Mouse (Mus musculus) liver, embryonic 16.5 days (tissue): ENCODE results near the gene Ush1c. TPM values are rescaled to one million over a fixed set of nuclear protein-coding genes. Genes with fewer than 3 reads are reported as not detected.

Experiments used
- ATAC-seq: fragments of 200-750 bp; cut with Nextera tagmentation; 2 replicates; pipeline ENCODE4 v1.8.0; 2017; ENCODE audit warnings: low read depth, mild to moderate bottlenecking, moderate number of reproducible peaks, moderate library complexity
- H3K27ac ChIP-seq: fragments of 300-500 bp; sonication (generic); 2 replicates; pipeline ENCODE4 v1.5.1; 2014; ENCODE audit warnings: mild to moderate bottlenecking, low read length
- H3K27me3 ChIP-seq: fragments of 300-500 bp; sonication (generic); 2 replicates; pipeline ENCODE4 v1.6.1; 2014; ENCODE audit warnings: low read depth, low read length, mixed read lengths; ENCODE audit not compliant: control insufficient read depth, insufficient read depth
- H3K36me3 ChIP-seq: fragments of 300-500 bp; sonication (generic); 2 replicates; pipeline ENCODE4 v1.6.1; 2014; ENCODE audit warnings: mild to moderate bottlenecking; ENCODE audit not compliant: control insufficient read depth, insufficient read depth
- H3K4me1 ChIP-seq: fragments of 300-500 bp; sonication (generic); 2 replicates; pipeline ENCODE4 v1.6.1; 2014; ENCODE audit warnings: low read depth, low read length, mixed read lengths; ENCODE audit not compliant: control insufficient read depth
- H3K4me2 ChIP-seq: fragments of 300-500 bp; sonication (generic); 2 replicates; pipeline ENCODE4 v1.6.1; 2014; ENCODE audit warnings: low read depth, low read length, mixed read lengths
- H3K4me3 ChIP-seq: fragments of 300-500 bp; sonication (generic); 2 replicates; pipeline ENCODE4 v1.5.1; 2014; ENCODE audit warnings: low read depth, mild to moderate bottlenecking, low read length
- H3K9ac ChIP-seq: fragments of 300-500 bp; sonication (generic); 2 replicates; pipeline ENCODE4 v1.6.1; 2014; ENCODE audit warnings: low read depth, low read length
- H3K9me3 ChIP-seq: fragments of 300-500 bp; sonication (generic); replicated peaks from 2 replicates; pipeline ENCODE4 v1.6.1; 2016; ENCODE audit warnings: low read length; ENCODE audit not compliant: control insufficient read depth
- WGBS: fragments of 180-500 bp; shearing (Covaris S2); extraction: QIAGEN DNeasy Blood & Tissue Kit; methylation state at CpG from one replicate; pipeline ENCODE4 v1.1.7; 2014; ENCODE audit not compliant: insufficient replicate concordance; 5-methylcytosine and 5-hydroxymethylcytosine counted together
- polyA plus RNA-seq: library from polyadenylated mRNA; unstranded; fragments of >200 nt; fragmentation: Nextera tagmentation; extraction: Ambion mirVana; gene quantifications from 2 replicates; pipeline ENCODE4 v1.2.1, GENCODE M21; 2015

Ush1c gene
- polyA plus RNA-seq, 1 experiment from 2014 or later, result 0.63 TPM

GRCm38 (mm10) chr7:46251841-46252240 lies 13.5 kb upstream of the Ush1c start:
- Histone ChIP-seq H3K4me3 (no peak overlapping the region), H3K27me3 (no peaks in the 10 kb centered on the region), H3K4me2 (no peak overlapping the region), H3K4me1 (no peaks in the 10 kb centered on the region), H3K27ac (no peak overlapping the region), H3K9ac (no peak overlapping the region), H3K9me3 (no peaks in the 10 kb centered on the region), H3K36me3 (no peaks in the 10 kb centered on the region)
- ATAC-seq, result no peak
- 54% methylated on average over 4 of the region's 4 CpGs for WGBS

GRCm38 (mm10) chr7:46247606-46248005 lies 9.3 kb upstream of the Ush1c start:
- H3K9me3 ChIP-seq, result no peaks in the 10 kb centered on the region
- ATAC-seq, result no peak
- H3K27me3 ChIP-seq, result no peaks in the 10 kb centered on the region
- no peak overlapping the region for H3K4me2 ChIP-seq
- H3K36me3 ChIP-seq, result no peaks in the 10 kb centered on the region
- H3K27ac ChIP-seq, result no peak overlapping the region
- H3K4me1 ChIP-seq, result no peaks in the 10 kb centered on the region
- 52% methylated on average over 3 of the region's 3 CpGs for WGBS
- no peak overlapping the region for H3K4me3 ChIP-seq
- no peak overlapping the region for H3K9ac ChIP-seq

- no peaks in the 10 kb centered on the region for H3K4me1 ChIP-seq
- no peak overlapping the region for H3K4me2 ChIP-seq
- no peak overlapping the region for H3K9ac ChIP-seq
- no peaks in the 10 kb centered on the region for H3K9me3 ChIP-seq
- H3K27ac ChIP-seq, result no peak overlapping the region
- no peak overlapping the region for H3K4me3 ChIP-seq
- H3K27me3 ChIP-seq, result no peaks in the 10 kb centered on the region
- no peaks in the 10 kb centered on the region for H3K36me3 ChIP-seq
- no peak for ATAC-seq
These were observed 8.6 kb upstream of the Ush1c start for GRCm38 (mm10) chr7:46246876-46247275.

- H3K4me3 ChIP-seq, result no peak within 1 kb of the TSS
- 12% methylated on average over 2 of the region's 2 CpGs for WGBS
- H3K4me1 ChIP-seq, result no peaks in the 10 kb centered on the region
- no peak within 1 kb of the TSS for H3K9ac ChIP-seq
- H3K27me3 ChIP-seq, result no peaks in the 10 kb centered on the region
- no peak for ATAC-seq
- no peaks in the 10 kb centered on the region for H3K36me3 ChIP-seq
- H3K27ac ChIP-seq, result no peak within 1 kb of the TSS
- H3K4me2 ChIP-seq, result no peak within 1 kb of the TSS
- no peaks in the 10 kb centered on the region for H3K9me3 ChIP-seq
These were observed 2.4 kb upstream of the Ush1c start, which contains the start of gene Otog for GRCm38 (mm10) chr7:46240696-46241095. Gene Otog (plus strand): TSS chr7:46240987.

GRCm38 (mm10) chr7:46240091-46240490 lies 1.8 kb upstream of the Ush1c start:
- 56% methylated on average over 4 of the region's 4 CpGs for WGBS
- Histone ChIP-seq H3K4me2 (no peak overlapping the region), H3K9ac (no peak overlapping the region), H3K4me3 (no peak overlapping the region), H3K9me3 (no peaks in the 10 kb centered on the region), H3K36me3 (no peaks in the 10 kb centered on the region), H3K27me3 (no peaks in the 10 kb centered on the region), H3K4me1 (no peaks in the 10 kb centered on the region), H3K27ac (no peak overlapping the region)
- ATAC-seq, result no peak

DNA sequence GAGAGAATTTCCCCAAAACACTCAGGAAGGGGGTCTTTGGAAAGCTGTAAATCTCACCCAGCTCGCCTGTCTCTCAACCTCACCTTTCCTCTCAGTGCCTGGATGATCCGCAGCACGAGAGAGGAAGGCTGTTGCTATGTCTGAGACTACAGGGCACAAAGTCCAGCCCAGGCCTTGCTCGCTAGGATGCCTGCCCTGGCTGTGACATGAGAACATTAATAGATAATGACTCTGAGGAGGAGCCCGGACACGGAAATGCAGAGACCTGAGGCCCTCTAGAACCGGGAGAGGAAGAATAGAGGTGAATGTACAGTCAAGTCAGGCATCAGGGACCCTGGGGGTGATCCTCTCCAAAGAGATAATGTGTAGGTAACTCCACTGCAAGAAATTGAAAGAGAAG lies 1.1 kb downstream of the Ush1c start:
- Histone ChIP-seq H3K4me3 (no peak overlapping the region), H3K36me3 (no peaks in the 10 kb centered on the region), H3K9ac (no peak overlapping the region), H3K27ac (no peak overlapping the region), H3K4me2 (no peak overlapping the region), H3K4me1 (no peaks in the 10 kb centered on the region), H3K27me3 (no peaks in the 10 kb centered on the region), H3K9me3 (no peaks in the 10 kb centered on the region)
- 55% methylated on average over 7 of the region's 7 CpGs for WGBS
- ATAC-seq, result no peak

DNA sequence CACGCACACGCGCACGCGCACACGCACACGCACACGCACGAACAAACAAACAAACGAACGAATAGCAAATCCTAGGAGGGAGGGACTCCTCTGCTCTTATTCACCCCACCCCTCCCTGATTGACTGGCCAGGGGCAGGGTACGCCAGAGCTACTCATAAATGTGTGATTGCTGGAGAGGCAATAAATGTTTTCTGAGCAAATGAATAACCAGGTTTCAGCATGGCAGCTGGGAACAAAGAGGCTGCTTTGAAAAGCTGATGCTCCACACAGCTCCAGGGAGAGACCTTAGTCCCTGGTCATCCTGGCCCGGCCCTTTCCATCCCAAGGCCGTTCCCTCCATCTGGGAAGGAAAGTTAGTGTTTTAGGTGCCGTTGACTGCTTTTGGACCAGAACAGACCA lies 1.9 kb downstream of the Ush1c start:
- H3K36me3 ChIP-seq, result no peaks in the 10 kb centered on the region
- no peak for ATAC-seq
- 63% methylated on average over 15 of the region's 15 CpGs for WGBS
- no peak overlapping the region for H3K27ac ChIP-seq
- no peaks in the 10 kb centered on the region for H3K4me1 ChIP-seq
- H3K27me3 ChIP-seq, result no peaks in the 10 kb centered on the region
- H3K4me2 ChIP-seq, result no peak overlapping the region
- H3K4me3 ChIP-seq, result no peak overlapping the region
- no peak overlapping the region for H3K9ac ChIP-seq
- H3K9me3 ChIP-seq, result no peaks in the 10 kb centered on the region

GRCm38 (mm10) chr7:46235948-46236347 lies 2.4 kb downstream of the Ush1c start:
- no peaks in the 10 kb centered on the region for H3K27me3 ChIP-seq
- no peak overlapping the region for H3K4me2 ChIP-seq
- H3K36me3 ChIP-seq, result no peaks in the 10 kb centered on the region
- no peaks in the 10 kb centered on the region for H3K4me1 ChIP-seq
- 68% methylated on average over 18 of the region's 18 CpGs for WGBS
- no peak overlapping the region for H3K9ac ChIP-seq
- H3K9me3 ChIP-seq, result no peaks in the 10 kb centered on the region
- H3K4me3 ChIP-seq, result no peak overlapping the region
- ATAC-seq, result no peak
- H3K27ac ChIP-seq, result no peak overlapping the region

DNA sequence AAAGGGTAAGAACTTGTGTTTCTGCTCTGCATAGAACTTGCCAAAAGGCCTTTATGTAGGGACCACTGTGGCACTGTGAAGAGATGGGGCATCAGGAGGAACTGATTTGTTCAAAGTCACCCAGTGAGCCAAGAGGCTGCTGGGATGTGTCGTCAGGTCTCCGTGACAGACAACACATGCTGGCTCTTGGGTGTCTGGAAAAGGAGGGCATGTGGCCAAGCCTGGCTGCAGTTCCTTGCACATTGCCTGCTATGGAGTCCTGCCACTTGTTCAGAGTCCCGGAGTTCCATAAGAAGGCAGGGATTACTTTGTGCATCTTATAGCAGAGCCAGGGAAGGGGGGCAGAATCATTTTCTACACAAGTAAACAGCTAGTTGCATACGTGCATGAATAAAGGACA lies 11.4 kb downstream of the Ush1c start:
- H3K36me3 ChIP-seq, result no peaks in the 10 kb centered on the region
- no peak for ATAC-seq
- no peaks in the 10 kb centered on the region for H3K4me1 ChIP-seq
- no peak overlapping the region for H3K4me2 ChIP-seq
- no peak overlapping the region for H3K4me3 ChIP-seq
- H3K9ac ChIP-seq, result no peak overlapping the region
- no peaks in the 10 kb centered on the region for H3K27me3 ChIP-seq
- no peaks in the 10 kb centered on the region for H3K9me3 ChIP-seq
- H3K27ac ChIP-seq, result no peak overlapping the region
- WGBS, result 50% methylated on average over 4 of the region's 4 CpGs

DNA sequence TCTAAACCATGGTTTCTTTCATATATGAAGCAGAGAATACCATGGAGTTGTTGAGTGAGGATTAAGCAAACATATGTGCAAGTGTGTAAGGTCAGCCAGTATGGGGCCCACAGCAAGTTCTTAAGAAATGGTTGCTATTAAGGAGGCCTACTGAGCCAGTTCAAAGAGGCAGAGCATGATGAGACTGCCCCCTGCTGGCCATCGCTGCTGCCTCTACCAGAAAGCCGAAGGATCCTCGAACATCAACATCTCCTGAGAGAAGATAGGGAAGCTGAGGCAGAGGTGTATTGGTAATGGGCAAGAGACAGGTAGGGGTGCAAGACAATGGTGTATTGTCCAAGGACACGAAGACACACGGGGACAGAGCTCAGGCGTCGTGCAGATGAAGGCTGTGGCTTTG lies 12.1 kb downstream of the Ush1c start:
- no peaks in the 10 kb centered on the region for H3K27me3 ChIP-seq
- H3K4me2 ChIP-seq, result no peak overlapping the region
- H3K27ac ChIP-seq, result no peak overlapping the region
- no peaks in the 10 kb centered on the region for H3K9me3 ChIP-seq
- no peak overlapping the region for H3K4me3 ChIP-seq
- no peaks in the 10 kb centered on the region for H3K4me1 ChIP-seq
- H3K9ac ChIP-seq, result no peak overlapping the region
- ATAC-seq, result no peak
- 15% methylated on average over 7 of the region's 7 CpGs for WGBS
- no peaks in the 10 kb centered on the region for H3K36me3 ChIP-seq
